Mouse (Mus musculus): ENCODE measurements around the gene Gprc5c. TPM values are rescaled to one million over a fixed set of nuclear protein-coding genes. Genes with fewer than 3 reads are reported as not detected.

Gprc5c gene
- polyA plus RNA-seq, 2 experiments = 34.1 to 35.5 TPM

GRCm38 (mm10) chr11:114884380-114885100 lies 33.6 kb downstream of the Gprc5c start:
- 85% methylated on average over 4 of the region's 4 CpGs for WGBS
- DNase-seq (ENCODE audit: low spot score) (no peak), ATAC-seq (ENCODE audit: low FRiP score, low read depth) (no peak)
- no peak overlapping the region for H3K4me2 ChIP-seq (replicated peaks; ENCODE audit: low read depth, low read length, severe bottlenecking)
- no peaks in the 10 kb centered on the region for H3K27me3 ChIP-seq (ENCODE audit: control insufficient read depth, insufficient read depth, low read length)
- no peak overlapping the region for H3K27ac ChIP-seq (replicated peaks; ENCODE audit: low read depth, low read length)
- H3K4me3 ChIP-seq (replicated peaks; ENCODE audit: low read length) = no peak overlapping the region
- no peak overlapping the region for H3K9ac ChIP-seq (ENCODE audit: low read depth, low read length, severe bottlenecking)
- no peaks in the 10 kb centered on the region for H3K4me1 ChIP-seq (ENCODE audit: control insufficient read depth, insufficient read depth, low read length)
- no peaks in the 10 kb centered on the region for H3K36me3 ChIP-seq (ENCODE audit: control insufficient read depth, insufficient read depth, low read length)
- no peaks in the 10 kb centered on the region for H3K9me3 ChIP-seq (ENCODE audit: control insufficient read depth, low read length)
- no peak for TF ChIP-seq POLR2A (IDR thresholded peaks at IDR 0.05; ENCODE audit: borderline replicate concordance, extremely low read depth, insufficient read depth, insufficient read length)

DNA sequence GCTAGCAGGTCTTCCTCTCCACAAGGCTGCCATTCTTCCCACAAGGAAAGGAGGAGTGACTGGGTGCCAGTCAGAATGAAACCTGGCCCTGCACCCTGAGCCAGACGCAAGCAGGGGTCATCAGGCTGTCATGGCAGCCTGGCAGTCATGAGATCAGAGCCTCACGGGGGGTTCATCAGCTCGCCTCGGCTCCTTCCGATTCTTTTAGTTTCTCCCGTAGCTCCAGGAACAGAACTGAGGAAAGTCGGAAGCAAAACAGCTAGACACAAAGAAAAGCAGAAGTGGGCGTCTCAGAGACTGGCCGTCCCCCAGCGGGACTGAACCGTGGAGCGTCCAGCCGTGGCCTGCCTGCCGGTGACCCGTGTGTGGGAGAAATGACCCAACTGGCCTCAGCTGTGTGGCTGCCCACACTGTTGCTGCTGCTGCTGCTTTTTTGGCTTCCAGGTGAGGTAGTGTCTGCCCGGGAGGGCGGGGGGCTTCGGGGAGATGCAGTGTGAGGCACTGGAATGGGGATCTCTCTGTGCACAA lies 39.1 kb downstream of the Gprc5c start, which contains the start of gene Cd300a:
TSS of gene Cd300a (plus strand) at position 51 of the 528 bp plus-strand sequence.
- DNase-seq (ENCODE audit: low spot score) (no peak), ATAC-seq (ENCODE audit: low FRiP score, low read depth) (no peak)
- Histone ChIP-seq H3K9me3 (ENCODE audit: control insufficient read depth, low read length) (no peaks in the 10 kb centered on the region), H3K4me3 (replicated peaks; ENCODE audit: low read length) (no peak within 1 kb of the TSS), H3K9ac (ENCODE audit: low read depth, low read length, severe bottlenecking) (no peak within 1 kb of the TSS), H3K4me2 (replicated peaks; ENCODE audit: low read depth, low read length, severe bottlenecking) (no peak within 1 kb of the TSS), H3K27me3 (ENCODE audit: control insufficient read depth, insufficient read depth, low read length) (no peaks in the 10 kb centered on the region), H3K4me1 (ENCODE audit: control insufficient read depth, insufficient read depth, low read length) (no peaks in the 10 kb centered on the region), H3K36me3 (ENCODE audit: control insufficient read depth, insufficient read depth, low read length) (no peaks in the 10 kb centered on the region), H3K27ac (replicated peaks; ENCODE audit: low read depth, low read length) (no peak within 1 kb of the TSS)
- 78% methylated on average over 18 of the region's 18 CpGs for WGBS
- TF ChIP-seq POLR2A (IDR thresholded peaks at IDR 0.05; ENCODE audit: borderline replicate concordance, extremely low read depth, insufficient read depth, insufficient read length) = no peak

- no peaks in the 10 kb centered on the region for H3K27me3 ChIP-seq (ENCODE audit: control insufficient read depth, insufficient read depth, low read length)
- H3K4me1 ChIP-seq (ENCODE audit: control insufficient read depth, insufficient read depth, low read length) = no peaks in the 10 kb centered on the region
- no peak for TF ChIP-seq POLR2A (IDR thresholded peaks at IDR 0.05; ENCODE audit: borderline replicate concordance, extremely low read depth, insufficient read depth, insufficient read length)
- WGBS = 58% methylated on average over 5 of the region's 5 CpGs
- no peaks in the 10 kb centered on the region for H3K9me3 ChIP-seq (ENCODE audit: control insufficient read depth, low read length)
- no peak overlapping the region for H3K27ac ChIP-seq (replicated peaks; ENCODE audit: low read depth, low read length)
- H3K4me3 ChIP-seq (replicated peaks; ENCODE audit: low read length) = no peak overlapping the region
- ATAC-seq (ENCODE audit: low FRiP score, low read depth) (no peak), DNase-seq (ENCODE audit: low spot score) (no peak)
- H3K4me2 ChIP-seq (replicated peaks; ENCODE audit: low read depth, low read length, severe bottlenecking) = no peak overlapping the region
- H3K36me3 ChIP-seq (ENCODE audit: control insufficient read depth, insufficient read depth, low read length) = no peaks in the 10 kb centered on the region
- H3K9ac ChIP-seq (ENCODE audit: low read depth, low read length, severe bottlenecking) = no peak overlapping the region
Observed at GRCm38 (mm10) chr11:114890542-114890941, 39.6 kb downstream of the Gprc5c start.

- Histone ChIP-seq H3K27me3 (ENCODE audit: control insufficient read depth, insufficient read depth, low read length) (no peaks in the 10 kb centered on the region), H3K9ac (ENCODE audit: low read depth, low read length, severe bottlenecking) (no peak overlapping the region), H3K4me3 (replicated peaks; ENCODE audit: low read length) (no peak overlapping the region), H3K27ac (replicated peaks; ENCODE audit: low read depth, low read length) (no peak overlapping the region), H3K4me2 (replicated peaks; ENCODE audit: low read depth, low read length, severe bottlenecking) (no peak overlapping the region), H3K4me1 (ENCODE audit: control insufficient read depth, insufficient read depth, low read length) (no peaks in the 10 kb centered on the region), H3K9me3 (ENCODE audit: control insufficient read depth, low read length) (no peaks in the 10 kb centered on the region), H3K36me3 (ENCODE audit: control insufficient read depth, insufficient read depth, low read length) (no peaks in the 10 kb centered on the region; the same call in 1 of the 2 replicates)
- no peak for TF ChIP-seq POLR2A (IDR thresholded peaks at IDR 0.05; ENCODE audit: borderline replicate concordance, extremely low read depth, insufficient read depth, insufficient read length)
- WGBS = 78% methylated on average over 3 of the region's 3 CpGs
- DNase-seq (ENCODE audit: low spot score) (no peak), ATAC-seq (ENCODE audit: low FRiP score, low read depth) (no peak)
Observed at GRCm38 (mm10) chr11:114896085-114896484, 45.1 kb downstream of the Gprc5c start.

DNA sequence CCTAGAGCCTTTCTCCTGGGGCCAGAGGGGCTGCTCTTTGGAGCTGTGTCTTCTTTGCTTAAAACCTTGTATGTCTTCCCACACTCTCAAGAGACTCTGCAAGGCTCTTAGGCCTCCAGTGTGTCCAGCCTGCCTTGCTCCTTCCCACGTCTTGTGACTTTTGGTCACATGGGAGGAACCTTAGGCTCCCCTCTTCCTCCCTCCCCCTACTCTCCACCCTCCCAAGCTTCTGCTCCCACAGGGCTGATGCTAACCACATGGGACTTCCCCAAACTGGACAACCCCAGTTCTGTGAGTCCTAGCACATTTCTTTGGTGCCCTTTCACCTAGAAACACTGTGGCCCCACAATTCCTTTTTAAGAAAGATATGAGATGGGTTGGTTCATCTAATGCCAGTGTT lies 47.1 kb downstream of the Gprc5c start:
- H3K27me3 ChIP-seq (ENCODE audit: control insufficient read depth, insufficient read depth, low read length) = no peaks in the 10 kb centered on the region
- H3K27ac ChIP-seq (replicated peaks; ENCODE audit: low read depth, low read length) = no peak overlapping the region
- no peak overlapping the region for H3K4me3 ChIP-seq (replicated peaks; ENCODE audit: low read length)
- H3K36me3 ChIP-seq (ENCODE audit: control insufficient read depth, insufficient read depth, low read length) = no peaks in the 10 kb centered on the region; the same call in 1 of the 2 replicates
- no peak overlapping the region for H3K9ac ChIP-seq (ENCODE audit: low read depth, low read length, severe bottlenecking)
- ATAC-seq (ENCODE audit: low FRiP score, low read depth) = no peak
- no peaks in the 10 kb centered on the region for H3K9me3 ChIP-seq (ENCODE audit: control insufficient read depth, low read length)
- TF ChIP-seq POLR2A (IDR thresholded peaks at IDR 0.05; ENCODE audit: borderline replicate concordance, extremely low read depth, insufficient read depth, insufficient read length) = no peak
- no peak for DNase-seq (ENCODE audit: low spot score)
- WGBS = 7% methylated on average over 1 of the region's 1 CpGs
- H3K4me2 ChIP-seq (replicated peaks; ENCODE audit: low read depth, low read length, severe bottlenecking) = no peak overlapping the region
- no peaks in the 10 kb centered on the region for H3K4me1 ChIP-seq (ENCODE audit: control insufficient read depth, insufficient read depth, low read length)
